Mouse (Mus musculus) heart, adult 18-20 months (tissue): ENCODE results near the gene Mgat4d. TPM values are rescaled to one million over a fixed set of nuclear protein-coding genes. Genes with fewer than 3 reads are reported as not detected.
A peak's percentile ranks its signal among the peaks of the same experiment; 100 is the strongest.
"Not testable (repeated sequence)": the region's sequence is repeated elsewhere in the genome, so short reads cannot be mapped to it uniquely, and the experiment has no call there.

Source experiments
- DNase-seq, 2 experiments: peaks; one replicate each; pipeline ENCODE4 v3.0.0; 2021 to 2022; ENCODE audit warnings: mixed read lengths in 1 of 2
- long read RNA-seq, 2 experiments: library from polyadenylated mRNA; stranded (forward); transcript quantifications; one replicate each; pipeline ENCODE4 v2.0.0; 2021
- total RNA-seq, 2 experiments: library from RNA; stranded (reverse); gene quantifications; 2 replicates each; pipeline ENCODE4 v1.2.3; 2021

The Mgat4d gene
- not detected for total RNA-seq
- long read RNA-seq, experiment 1: 0 reads
- long read RNA-seq, experiment 2: 0 reads

- DNase-seq: no peak
Measured at GRCm38 (mm10) chr8:83348263-83348662, at the start of gene Mgat4d. TSS of gene Mgat4d (plus strand) at chr8:83348471.

DNA sequence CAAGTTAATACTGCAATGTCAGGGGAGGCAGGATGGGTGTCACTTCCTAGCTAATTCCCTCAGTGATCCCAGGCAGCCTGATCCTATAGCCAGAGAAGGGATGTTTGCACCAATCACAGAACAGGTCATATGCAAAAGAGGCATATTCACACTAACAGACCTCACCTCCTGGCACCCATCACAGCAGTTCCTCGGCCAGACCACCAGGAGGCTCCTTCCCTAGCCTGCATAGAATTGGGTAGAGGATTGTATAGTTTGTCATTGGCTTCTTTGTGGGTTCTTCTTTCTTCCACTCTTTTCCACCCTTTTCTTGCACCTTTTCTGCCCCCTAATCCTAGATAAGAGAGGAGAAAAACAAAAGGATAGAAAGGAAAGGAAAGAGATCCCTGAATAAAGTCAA, 48.1 kb upstream of the Mgat4d start:
- DNase-seq: no peak

DNA sequence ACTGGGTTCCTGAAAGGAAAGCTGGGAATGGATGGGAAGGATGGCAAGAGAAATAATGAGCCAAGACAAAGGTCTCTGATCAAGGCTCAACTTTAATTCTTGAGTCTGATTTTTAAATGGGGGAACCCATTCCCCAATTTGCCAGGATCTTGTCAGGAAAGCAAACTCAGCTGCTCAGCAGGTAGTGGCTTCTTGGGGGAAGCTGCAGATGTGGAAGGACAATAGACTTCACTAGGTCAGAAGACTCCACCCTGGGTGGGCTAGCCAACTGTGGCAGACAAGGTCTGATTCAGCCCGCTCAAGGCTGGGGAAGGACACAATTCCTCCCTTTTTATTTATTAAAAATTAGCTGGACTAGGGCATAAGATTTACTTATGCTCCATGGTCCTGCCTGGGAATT, 43.3 kb upstream of the Mgat4d start:
- no peak for DNase-seq

DNA sequence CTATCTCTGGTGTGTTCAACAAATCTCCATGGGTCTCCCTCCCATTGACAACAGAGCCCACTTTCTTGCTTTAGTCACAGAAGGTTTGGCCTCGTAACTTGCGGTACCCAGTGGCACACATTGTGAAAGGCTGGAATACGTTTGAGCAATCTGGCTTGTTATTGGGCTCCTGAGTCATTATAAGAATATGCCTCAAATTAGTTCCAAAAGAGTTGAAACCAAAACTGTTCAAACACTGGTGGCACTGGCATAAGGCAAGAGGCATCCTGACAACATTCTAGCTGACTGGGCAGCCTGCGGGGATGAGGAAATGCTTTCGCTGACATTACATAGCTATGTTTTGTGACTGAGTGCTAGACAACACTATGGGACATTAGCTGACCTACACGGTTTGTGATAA, 38.4 kb upstream of the Mgat4d start:
- no peak for DNase-seq

- DNase-seq: not testable (repeated sequence)
Measured at GRCm38 (mm10) chr8:83315084-83315483, 33.2 kb upstream of the Mgat4d start.

DNA sequence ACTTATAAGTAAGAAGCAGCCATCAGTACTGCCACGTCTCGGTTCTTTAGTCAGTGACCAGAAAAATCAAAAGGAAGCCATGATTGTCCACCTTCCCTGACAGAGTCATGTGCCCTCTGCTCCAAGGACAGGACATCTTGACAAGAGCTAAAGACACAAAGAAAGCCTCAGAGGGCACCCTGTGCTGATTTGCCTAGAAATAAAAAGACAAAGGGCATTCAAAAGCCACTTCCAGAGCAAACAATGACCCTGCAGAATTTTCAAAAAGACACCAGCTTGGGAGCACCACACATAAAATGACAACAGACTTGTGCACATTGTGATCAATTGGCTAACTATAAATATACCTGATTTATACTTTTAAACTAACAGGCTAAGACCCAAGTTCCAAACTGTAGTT, 32.6 kb upstream of the Mgat4d start:
- DNase-seq: no peak

GRCm38 (mm10) chr8:83320543-83320942, 27.7 kb upstream of the Mgat4d start:
- no peak for DNase-seq

DNA sequence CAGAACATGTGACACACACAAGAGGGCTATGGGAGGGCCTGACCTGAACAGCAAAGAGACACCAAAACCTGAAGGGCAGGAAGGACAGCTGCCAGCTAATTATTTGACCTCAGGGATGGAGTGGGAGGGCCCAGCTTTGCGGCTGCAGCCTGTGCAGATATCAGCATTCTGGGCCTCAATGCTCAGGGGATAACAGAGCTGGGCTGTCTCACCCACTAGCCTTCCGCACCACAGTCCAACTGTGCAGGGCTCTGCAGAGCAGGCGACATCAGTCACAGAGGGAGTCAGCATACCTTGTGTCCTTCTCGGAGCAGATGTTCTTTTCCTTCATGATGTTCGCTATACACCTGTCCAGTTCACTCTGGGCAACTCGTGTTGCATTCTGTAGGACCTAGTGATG, 25.9 kb upstream of the Mgat4d start:
- DNase-seq: no peak

- no peak for DNase-seq
Measured at GRCm38 (mm10) chr8:83323056-83323455, 25.2 kb upstream of the Mgat4d start.

DNA sequence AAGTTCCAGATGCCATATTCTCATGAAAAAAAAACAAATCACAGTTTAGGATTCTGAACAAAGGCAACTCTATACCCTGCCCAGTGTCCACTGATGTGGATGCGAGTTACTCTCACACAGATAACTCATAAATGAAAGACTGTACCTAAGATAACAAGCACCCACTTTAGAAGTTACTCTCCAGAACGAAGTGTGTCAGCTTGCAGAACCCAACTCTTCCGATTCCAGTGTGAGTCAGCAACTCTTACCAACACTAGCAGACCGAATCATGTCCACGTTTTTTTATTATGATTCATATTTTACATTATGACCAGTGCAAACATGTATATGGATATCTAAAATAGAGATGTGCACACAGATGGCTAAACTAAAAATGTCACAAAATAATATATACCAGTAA, 20.4 kb upstream of the Mgat4d start:
- DNase-seq: no peak

DNA sequence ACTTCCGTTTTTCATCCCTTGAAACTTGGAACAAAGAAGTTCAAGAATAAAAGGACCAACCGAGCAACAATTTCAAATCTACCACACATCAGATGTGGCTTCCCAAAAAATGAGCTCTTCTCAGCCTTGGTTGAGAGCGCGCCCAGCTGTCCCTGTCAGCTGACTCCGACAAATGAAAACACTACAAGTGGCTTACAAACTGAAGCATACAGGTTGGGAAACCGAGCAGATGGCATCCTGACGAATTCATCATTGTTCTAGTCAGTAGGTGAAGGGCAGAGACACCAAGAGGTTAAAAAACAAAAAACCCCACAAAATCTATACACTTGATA, 16.7 kb upstream of the Mgat4d start:
- DNase-seq: peak; percentile 16 to 50

- peak; percentile 96 to 98 for DNase-seq
Measured at GRCm38 (mm10) chr8:83331899-83332697, 16.2 kb upstream of the Mgat4d start, which contains the start of gene Elmod2. TSS of gene Elmod2 (minus strand) at chr8:83332486.

- no peak for DNase-seq
Measured at GRCm38 (mm10) chr8:83332864-83333263, 15.4 kb upstream of the Mgat4d start.

GRCm38 (mm10) chr8:83342076-83342475, 6.2 kb upstream of the Mgat4d start:
- no peak for DNase-seq

DNA sequence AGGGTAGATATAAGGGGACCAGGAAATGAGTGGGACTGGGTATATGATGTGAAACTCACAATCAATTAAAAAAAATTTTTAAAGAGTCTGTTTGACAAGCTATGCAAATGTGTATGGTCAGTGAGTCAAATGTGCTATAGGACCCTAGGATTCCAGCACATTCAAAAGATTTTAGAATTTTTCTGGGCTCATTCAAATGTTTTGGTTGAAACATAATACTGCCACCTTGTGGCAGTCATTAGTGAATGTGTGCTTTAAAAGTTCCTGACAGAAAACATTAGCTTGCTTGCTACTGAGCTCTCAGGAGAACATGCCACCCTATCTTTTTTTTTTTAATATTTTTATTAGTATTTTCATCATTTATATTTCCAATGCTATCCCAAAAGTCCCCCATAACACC, 5.6 kb upstream of the Mgat4d start:
- peak in 1 of 2 experiments; percentile 12 for DNase-seq

GRCm38 (mm10) chr8:83351315-83351714, 3.0 kb downstream of the Mgat4d start:
- DNase-seq: no peak

DNA sequence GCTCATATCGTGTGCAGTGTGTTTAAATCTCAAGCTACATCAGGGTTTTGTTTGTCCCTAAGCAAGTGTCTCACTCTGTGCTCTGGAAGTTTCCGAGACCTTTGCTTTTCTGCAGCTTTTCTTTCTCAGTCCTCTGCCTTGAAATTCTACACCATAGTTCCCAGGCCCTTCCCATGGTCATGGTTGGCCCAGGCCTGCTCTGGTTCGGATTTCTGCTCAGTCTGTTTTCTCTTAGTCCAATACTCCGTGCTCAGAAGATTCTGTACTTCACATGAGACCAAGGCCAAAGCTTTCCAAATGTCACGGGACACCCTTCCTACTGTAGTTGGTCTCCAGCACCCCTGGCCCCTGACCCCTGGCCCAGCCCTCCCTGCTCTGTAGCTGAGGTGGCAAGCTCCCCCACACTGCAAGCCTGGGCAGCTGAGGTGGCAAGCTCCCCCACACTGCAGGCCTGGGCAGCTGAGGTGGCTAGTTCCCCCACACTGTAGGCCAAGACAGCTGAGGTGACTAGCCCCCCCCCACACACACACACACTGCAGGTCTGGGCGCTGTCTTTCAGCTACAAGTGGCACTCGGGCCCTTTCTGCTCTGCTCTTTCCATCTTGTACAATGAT, 15.0 kb downstream of the Mgat4d start:
- DNase-seq: no peak

DNA sequence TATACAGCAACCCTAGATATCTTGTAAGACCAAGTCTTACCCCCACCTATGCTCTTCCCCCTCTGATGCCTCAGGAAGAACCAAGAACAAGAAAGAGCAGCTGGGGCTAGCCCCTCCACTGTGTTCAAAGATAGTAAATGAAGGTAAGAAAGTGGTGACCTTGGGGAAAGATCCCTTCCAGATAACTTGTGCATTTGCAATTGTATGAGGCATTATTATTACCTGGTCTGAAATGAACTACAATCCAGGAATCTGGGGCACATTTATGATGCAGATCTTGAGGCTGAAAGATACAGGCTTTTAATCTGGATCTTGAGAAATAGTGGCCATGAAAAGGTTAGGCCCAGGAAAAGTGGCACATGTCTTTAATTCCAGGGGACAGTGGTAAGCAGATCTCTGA, 29.0 kb downstream of the Mgat4d start:
- no peak for DNase-seq

DNA sequence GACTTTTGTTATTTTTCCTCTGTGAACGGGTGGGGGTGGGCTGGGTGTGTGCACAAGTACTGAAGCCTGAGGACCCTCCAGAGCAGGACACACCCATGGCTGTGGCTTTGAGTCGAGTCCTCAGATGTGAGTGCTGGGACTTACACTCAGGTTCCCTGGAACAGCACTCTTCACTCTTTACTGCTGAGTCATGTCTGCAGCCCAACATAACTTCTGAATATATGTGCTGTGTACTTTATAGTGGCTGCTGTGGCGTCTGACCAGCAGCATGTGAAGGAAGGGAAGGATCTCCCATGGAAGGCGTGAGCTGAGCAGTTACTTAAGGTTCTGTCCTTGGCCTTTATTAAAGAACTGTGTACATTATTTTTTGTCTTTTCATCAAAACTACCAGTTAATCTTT, 31.9 kb downstream of the Mgat4d start:
- no peak for DNase-seq

DNA sequence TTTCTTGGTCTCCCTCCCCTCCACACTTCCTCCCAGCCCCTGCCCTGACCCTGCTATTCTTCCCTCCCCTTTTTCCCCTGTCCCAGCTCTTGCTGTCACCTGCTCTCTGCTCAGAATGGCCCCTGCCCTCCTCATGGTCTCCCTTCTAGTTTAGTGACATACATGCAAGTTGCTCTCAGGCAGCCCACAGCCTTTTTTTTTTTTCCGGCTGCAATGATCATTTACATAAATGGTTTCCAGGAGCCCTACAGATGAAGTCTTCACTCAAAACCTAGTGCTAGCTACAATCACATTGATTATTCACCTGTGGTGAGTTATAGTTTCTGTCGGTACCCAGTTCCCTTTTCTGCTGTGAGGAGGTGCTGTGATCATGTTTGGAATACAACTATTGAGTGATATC, 32.7 kb downstream of the Mgat4d start:
- no peak for DNase-seq

DNA sequence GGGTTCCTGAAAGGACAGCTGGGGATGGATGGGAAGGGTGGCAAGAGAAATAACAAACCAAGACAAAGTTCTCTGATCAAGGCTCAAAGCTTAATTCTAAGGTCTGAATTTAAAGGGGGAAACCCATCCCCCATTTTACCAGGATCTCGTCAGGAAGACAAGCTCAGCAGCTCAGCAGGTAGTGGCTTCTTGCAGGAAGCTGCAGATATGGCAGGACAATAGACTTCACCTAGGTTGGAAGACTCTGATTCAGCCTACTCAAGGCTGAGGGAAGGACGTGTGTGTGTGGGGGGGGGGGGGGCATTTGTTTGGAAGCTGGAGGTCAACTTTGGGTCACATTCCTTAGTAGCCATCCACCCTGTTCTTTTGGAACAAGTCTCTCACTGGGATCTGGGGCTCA, 34.6 kb downstream of the Mgat4d start:
- DNase-seq: no peak

GRCm38 (mm10) chr8:83389316-83390005, 41.2 kb downstream of the Mgat4d start, which contains the start of gene Clgn:
TSS of gene Clgn (plus strand) at chr8:83389867.
- peak; percentile 9 to 12 for DNase-seq

DNA sequence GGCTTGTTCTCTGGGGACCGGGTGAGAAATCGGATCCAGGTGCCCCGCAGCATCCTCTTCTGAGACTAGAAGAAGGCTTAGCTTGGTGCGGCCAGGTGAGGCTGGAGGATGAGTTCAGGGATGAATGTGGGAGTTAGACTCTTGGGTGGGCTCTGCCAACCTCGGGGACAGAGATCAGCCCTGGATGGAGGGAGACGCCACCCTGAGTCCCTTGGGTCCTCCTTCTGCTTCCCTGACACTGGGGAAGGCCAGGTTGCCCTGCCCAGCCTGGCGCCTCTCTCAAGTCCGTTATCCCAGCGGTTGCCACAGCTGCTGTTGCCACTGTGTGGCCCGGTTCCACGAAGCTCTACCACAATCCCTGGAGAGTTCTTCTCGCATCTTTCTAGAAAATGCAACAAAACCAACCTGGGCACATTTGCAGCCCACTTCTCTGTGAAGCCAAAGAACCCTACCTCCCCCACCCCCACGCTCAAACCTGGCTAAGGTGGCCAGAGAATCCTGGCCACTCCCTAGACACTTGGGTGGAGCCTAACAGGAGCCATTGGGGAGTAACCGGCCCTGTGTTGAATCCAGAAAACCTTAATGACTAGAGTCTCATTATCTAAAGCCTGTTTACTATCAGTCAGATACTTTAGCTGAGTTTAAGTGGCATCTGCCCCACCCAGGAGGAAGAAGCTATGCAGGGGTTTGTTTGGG, 41.9 kb downstream of the Mgat4d start:
- DNase-seq: no peak
